Mouse (Mus musculus): Measurements from ENCODE around the gene Amz2. TPM values are rescaled to one million over a fixed set of nuclear protein-coding genes. Genes with fewer than 3 reads are reported as not detected.

The Amz2 gene
- polyA plus RNA-seq, 1 experiment from 2014 or later, result 50.1 TPM

GRCm38 (mm10) chr11:109391760-109392159 lies 34.0 kb upstream of the Amz2 start:
- Histone ChIP-seq H3K4me2 (ENCODE audit: low read depth, severe bottlenecking) (no peak overlapping the region), H3K36me3 (ENCODE audit: control insufficient read depth, insufficient read depth, low read length) (no peaks in the 10 kb centered on the region; the same call in 1 of the 2 replicates), H3K27me3 (ENCODE audit: control insufficient read depth, insufficient read depth, low read length) (no peaks in the 10 kb centered on the region), H3K4me1 (ENCODE audit: control insufficient read depth, insufficient read depth, low read length) (no peaks in the 10 kb centered on the region), H3K9ac (ENCODE audit: low read length) (no peak overlapping the region), H3K4me3 (ENCODE audit: low read depth, low read length) (no peak overlapping the region), H3K9me3 (ENCODE audit: control insufficient read depth, low read length) (no peaks in the 10 kb centered on the region), H3K27ac (replicated peaks; ENCODE audit: low read depth, low read length) (no peak overlapping the region)
- no peak for DNase-seq (ENCODE audit: low spot score)
- no peak for ATAC-seq (ENCODE audit: insufficient number of reproducible peaks, low FRiP score, low TSS enrichment, low read depth)
- WGBS, result 77% methylated on average over 7 of the region's 7 CpGs

- H3K36me3 ChIP-seq (ENCODE audit: control insufficient read depth, insufficient read depth, low read length), result no peaks in the 10 kb centered on the region; the same call in 1 of the 2 replicates
- no peaks in the 10 kb centered on the region for H3K27me3 ChIP-seq (ENCODE audit: control insufficient read depth, insufficient read depth, low read length)
Observed at GRCm38 (mm10) chr11:109392601-109393000, 33.1 kb upstream of the Amz2 start.

GRCm38 (mm10) chr11:109394758-109395157 lies 31.0 kb upstream of the Amz2 start:
- H3K9me3 ChIP-seq (ENCODE audit: control insufficient read depth, low read length), result no peaks in the 10 kb centered on the region
- DNase-seq (ENCODE audit: low spot score) (no peak), ATAC-seq (ENCODE audit: insufficient number of reproducible peaks, low FRiP score, low TSS enrichment, low read depth) (no peak)
- H3K27ac ChIP-seq (replicated peaks; ENCODE audit: low read depth, low read length), result no peak overlapping the region
- no peaks in the 10 kb centered on the region for H3K27me3 ChIP-seq (ENCODE audit: control insufficient read depth, insufficient read depth, low read length)
- 84% methylated on average over 9 of the region's 9 CpGs for WGBS
- no peaks in the 10 kb centered on the region for H3K4me1 ChIP-seq (ENCODE audit: control insufficient read depth, insufficient read depth, low read length)
- no peak overlapping the region for H3K9ac ChIP-seq (ENCODE audit: low read length)
- H3K4me2 ChIP-seq (ENCODE audit: low read depth, severe bottlenecking), result no peak overlapping the region
- H3K36me3 ChIP-seq (ENCODE audit: control insufficient read depth, insufficient read depth, low read length), result no peaks in the 10 kb centered on the region; the same call in 1 of the 2 replicates
- no peak overlapping the region for H3K4me3 ChIP-seq (ENCODE audit: low read depth, low read length)

More at GRCm38 (mm10) chr11:109392601-109393000, 33.1 kb upstream of the Amz2 start:
- H3K4me1 ChIP-seq (ENCODE audit: control insufficient read depth, insufficient read depth, low read length), result no peaks in the 10 kb centered on the region
- no peak for ATAC-seq (ENCODE audit: insufficient number of reproducible peaks, low FRiP score, low TSS enrichment, low read depth)
- DNase-seq (ENCODE audit: low spot score), result no peak
- H3K9ac ChIP-seq (ENCODE audit: low read length), result no peak overlapping the region
- H3K9me3 ChIP-seq (ENCODE audit: control insufficient read depth, low read length), result no peaks in the 10 kb centered on the region
- H3K4me3 ChIP-seq (ENCODE audit: low read depth, low read length), result no peak overlapping the region
- H3K27ac ChIP-seq (replicated peaks; ENCODE audit: low read depth, low read length), result no peak overlapping the region
- 88% methylated on average over 9 of the region's 9 CpGs for WGBS
- H3K4me2 ChIP-seq (ENCODE audit: low read depth, severe bottlenecking), result no peak overlapping the region

- Histone ChIP-seq H3K4me3 (ENCODE audit: low read depth, low read length) (no peak overlapping the region), H3K4me1 (ENCODE audit: control insufficient read depth, insufficient read depth, low read length) (no peaks in the 10 kb centered on the region), H3K27me3 (ENCODE audit: control insufficient read depth, insufficient read depth, low read length) (no peaks in the 10 kb centered on the region), H3K9ac (ENCODE audit: low read length) (no peak overlapping the region), H3K36me3 (ENCODE audit: control insufficient read depth, insufficient read depth, low read length) (no peaks in the 10 kb centered on the region; the same call in 1 of the 2 replicates), H3K9me3 (ENCODE audit: control insufficient read depth, low read length) (no peaks in the 10 kb centered on the region), H3K4me2 (ENCODE audit: low read depth, severe bottlenecking) (no peak overlapping the region), H3K27ac (replicated peaks; ENCODE audit: low read depth, low read length) (no peak overlapping the region)
- ATAC-seq (ENCODE audit: insufficient number of reproducible peaks, low FRiP score, low TSS enrichment, low read depth), result no peak
- DNase-seq (ENCODE audit: low spot score), result no peak
- 90% methylated on average over 9 of the region's 9 CpGs for WGBS
Observed at GRCm38 (mm10) chr11:109395291-109395690, 30.5 kb upstream of the Amz2 start.

GRCm38 (mm10) chr11:109406431-109406830 lies 19.3 kb upstream of the Amz2 start:
- H3K9me3 ChIP-seq (ENCODE audit: control insufficient read depth, low read length), result no peaks in the 10 kb centered on the region
- ATAC-seq (ENCODE audit: insufficient number of reproducible peaks, low FRiP score, low TSS enrichment, low read depth), result no peak
- WGBS, result 91% methylated on average over 5 of the region's 5 CpGs
- H3K27ac ChIP-seq (replicated peaks; ENCODE audit: low read depth, low read length), result no peak overlapping the region
- no peak for DNase-seq (ENCODE audit: low spot score)
- no peak overlapping the region for H3K9ac ChIP-seq (ENCODE audit: low read length)
- H3K4me2 ChIP-seq (ENCODE audit: low read depth, severe bottlenecking), result no peak overlapping the region
- H3K4me1 ChIP-seq (ENCODE audit: control insufficient read depth, insufficient read depth, low read length), result no peaks in the 10 kb centered on the region
- H3K27me3 ChIP-seq (ENCODE audit: control insufficient read depth, insufficient read depth, low read length), result no peaks in the 10 kb centered on the region
- H3K36me3 ChIP-seq (ENCODE audit: control insufficient read depth, insufficient read depth, low read length), result no peaks in the 10 kb centered on the region
- H3K4me3 ChIP-seq (ENCODE audit: low read depth, low read length), result no peak overlapping the region

GRCm38 (mm10) chr11:109410197-109410980 lies 15.4 kb upstream of the Amz2 start:
- no peaks in the 10 kb centered on the region for H3K36me3 ChIP-seq (ENCODE audit: control insufficient read depth, insufficient read depth, low read length)
- no peaks in the 10 kb centered on the region for H3K9me3 ChIP-seq (ENCODE audit: control insufficient read depth, low read length)
- H3K9ac ChIP-seq (ENCODE audit: low read length), result no peak overlapping the region
- no peak overlapping the region for H3K4me3 ChIP-seq (ENCODE audit: low read depth, low read length)
- DNase-seq (ENCODE audit: low spot score), result no peak
- ATAC-seq (ENCODE audit: insufficient number of reproducible peaks, low FRiP score, low TSS enrichment, low read depth), result no peak
- no peak overlapping the region for H3K4me2 ChIP-seq (ENCODE audit: low read depth, severe bottlenecking)
- no peaks in the 10 kb centered on the region for H3K27me3 ChIP-seq (ENCODE audit: control insufficient read depth, insufficient read depth, low read length)
- WGBS, result 92% methylated on average over 15 of the region's 15 CpGs
- no peaks in the 10 kb centered on the region for H3K4me1 ChIP-seq (ENCODE audit: control insufficient read depth, insufficient read depth, low read length)
- no peak overlapping the region for H3K27ac ChIP-seq (replicated peaks; ENCODE audit: low read depth, low read length)

- no peaks in the 10 kb centered on the region for H3K9me3 ChIP-seq (ENCODE audit: control insufficient read depth, low read length)
- no peak within 1 kb of the TSS for H3K9ac ChIP-seq (ENCODE audit: low read length)
- no peaks in the 10 kb centered on the region for H3K27me3 ChIP-seq (ENCODE audit: control insufficient read depth, insufficient read depth, low read length)
- no peak within 1 kb of the TSS for H3K27ac ChIP-seq (replicated peaks; ENCODE audit: low read depth, low read length)
- H3K4me1 ChIP-seq (ENCODE audit: control insufficient read depth, insufficient read depth, low read length), result no peaks in the 10 kb centered on the region
- no peak within 1 kb of the TSS for H3K4me2 ChIP-seq (ENCODE audit: low read depth, severe bottlenecking)
- DNase-seq (ENCODE audit: low spot score) (no peak), ATAC-seq (ENCODE audit: insufficient number of reproducible peaks, low FRiP score, low TSS enrichment, low read depth) (no peak)
- no peaks in the 10 kb centered on the region for H3K36me3 ChIP-seq (ENCODE audit: control insufficient read depth, insufficient read depth, low read length)
- no peak within 1 kb of the TSS for H3K4me3 ChIP-seq (ENCODE audit: low read depth, low read length)
- 89% methylated on average over 6 of the region's 6 CpGs for WGBS
Observed at GRCm38 (mm10) chr11:109413617-109414016, 12.1 kb upstream of the Amz2 start, which contains the start of gene 9930022D16Rik. 9930022D16Rik (plus strand) TSS chr11:109413917.

- ATAC-seq (ENCODE audit: insufficient number of reproducible peaks, low FRiP score, low TSS enrichment, low read depth) (no peak), DNase-seq (ENCODE audit: low spot score) (no peak)
- H3K27ac ChIP-seq (replicated peaks; ENCODE audit: low read depth, low read length), result no peak overlapping the region
- no peak overlapping the region for H3K9ac ChIP-seq (ENCODE audit: low read length)
- WGBS, result 86% methylated on average over 5 of the region's 5 CpGs
- no peak overlapping the region for H3K4me2 ChIP-seq (ENCODE audit: low read depth, severe bottlenecking)
- no peaks in the 10 kb centered on the region for H3K36me3 ChIP-seq (ENCODE audit: control insufficient read depth, insufficient read depth, low read length)
- no peaks in the 10 kb centered on the region for H3K4me1 ChIP-seq (ENCODE audit: control insufficient read depth, insufficient read depth, low read length)
- no peaks in the 10 kb centered on the region for H3K9me3 ChIP-seq (ENCODE audit: control insufficient read depth, low read length)
- no peaks in the 10 kb centered on the region for H3K27me3 ChIP-seq (ENCODE audit: control insufficient read depth, insufficient read depth, low read length)
- no peak overlapping the region for H3K4me3 ChIP-seq (ENCODE audit: low read depth, low read length)
Observed at GRCm38 (mm10) chr11:109414802-109415201, 10.9 kb upstream of the Amz2 start.
